Mouse (Mus musculus) bone marrow macrophage, adult 2 months (primary cell): ENCODE results near the gene Tsc22d3. TPM values are rescaled to one million over a fixed set of nuclear protein-coding genes. Genes with fewer than 3 reads are reported as not detected.

Experiments
- H3K27ac ChIP-seq: 2 replicates; pipeline ENCODE4 v1.5.1; 2012; ENCODE audit warnings: low read depth, low read length; ENCODE audit not compliant: insufficient read depth
- H3K4me1 ChIP-seq: 2 replicates; pipeline ENCODE4 v1.6.1; 2012; ENCODE audit warnings: low read length; ENCODE audit not compliant: control insufficient read depth, insufficient read depth
- H3K4me3 ChIP-seq: 2 replicates; pipeline ENCODE4 v1.5.1; 2012; ENCODE audit warnings: mild to moderate bottlenecking, low read length, moderate library complexity; ENCODE audit not compliant: insufficient read depth
- CTCF ChIP-seq: IDR thresholded peaks from 2 replicates; pipeline ENCODE4 v1.5.1; 2012; ENCODE audit warnings: low read depth, mild to moderate bottlenecking, low read length, moderate library complexity
- POLR2A ChIP-seq: IDR thresholded peaks from 2 replicates; pipeline ENCODE4 v1.6.1; 2012; ENCODE audit warnings: mild to moderate bottlenecking, low read depth, low read length, borderline replicate concordance
- polyA plus RNA-seq: library from polyadenylated mRNA; stranded (reverse); fragments of >200 nt; gene quantifications from 2 replicates; pipeline ENCODE4 v1.2.4, GENCODE M21; 2012; ENCODE audit not compliant: missing spikeins, insufficient read depth, insufficient read length

The Tsc22d3 gene
- polyA plus RNA-seq, 1 experiment = 118 TPM

DNA sequence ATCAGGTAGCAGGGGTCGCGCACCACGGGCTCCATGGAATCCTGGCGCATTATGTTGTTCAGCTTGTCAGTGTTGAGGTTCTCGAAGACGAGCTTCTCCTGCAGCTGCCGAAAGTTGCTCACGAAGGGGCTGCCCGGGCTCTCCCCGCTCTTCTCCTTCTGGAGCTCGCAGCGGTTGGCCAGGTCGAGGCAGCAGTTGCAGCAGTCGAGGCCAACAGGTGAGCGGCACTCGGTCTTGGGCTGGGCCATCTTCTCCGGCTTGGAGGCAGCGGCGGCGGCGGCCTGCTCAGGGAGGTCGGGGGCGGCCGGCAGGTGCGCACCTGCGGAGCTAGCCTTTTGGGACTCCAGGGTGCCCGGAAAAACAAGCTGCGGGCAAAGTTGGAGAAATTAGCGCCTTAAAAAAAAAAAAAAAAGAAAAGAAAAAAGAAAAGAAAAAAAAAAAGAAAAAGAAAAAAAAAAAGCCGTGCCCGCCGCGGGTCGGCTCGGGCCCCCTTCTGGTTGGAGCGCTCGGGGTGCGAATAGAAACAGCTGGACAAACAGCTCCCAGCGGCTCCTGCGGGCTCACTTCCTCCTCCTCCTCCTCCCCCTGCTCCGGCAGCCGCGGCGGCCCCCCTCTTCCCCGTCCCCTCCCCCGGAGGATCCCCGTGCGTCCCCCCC lies 2.1 kb downstream of the Tsc22d3 start:
- TF ChIP-seq CTCF (no peak), POLR2A (no peak)
- peak overlapping the region; percentile 54 for H3K4me3 ChIP-seq
- H3K27ac ChIP-seq = no peak overlapping the region
- peaks cover 6% of the 10 kb centered on the region for H3K4me1 ChIP-seq

DNA sequence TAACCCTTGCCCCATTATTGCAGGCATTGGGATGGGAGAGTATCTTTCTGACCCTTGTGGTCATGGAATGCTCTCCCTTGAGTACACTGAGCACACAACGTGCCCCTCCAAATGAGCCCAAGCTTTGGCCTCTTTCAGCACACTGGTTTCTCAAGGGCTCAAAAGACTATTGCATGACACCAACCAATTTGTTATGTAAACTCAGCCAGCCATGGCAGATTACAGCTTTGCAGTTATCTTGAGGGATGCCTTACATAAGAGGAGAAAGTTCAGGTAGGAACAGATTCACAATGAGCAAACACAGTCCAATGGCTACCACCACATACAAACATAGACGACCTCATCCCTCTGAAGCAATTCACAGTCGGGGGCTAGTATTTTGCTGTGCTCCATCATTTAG lies 9.3 kb downstream of the Tsc22d3 start:
- Histone ChIP-seq H3K4me1 (no peaks in the 10 kb centered on the region), H3K4me3 (no peak overlapping the region), H3K27ac (no peak overlapping the region)
- no peak for TF ChIP-seq POLR2A
- no peak for TF ChIP-seq CTCF

DNA sequence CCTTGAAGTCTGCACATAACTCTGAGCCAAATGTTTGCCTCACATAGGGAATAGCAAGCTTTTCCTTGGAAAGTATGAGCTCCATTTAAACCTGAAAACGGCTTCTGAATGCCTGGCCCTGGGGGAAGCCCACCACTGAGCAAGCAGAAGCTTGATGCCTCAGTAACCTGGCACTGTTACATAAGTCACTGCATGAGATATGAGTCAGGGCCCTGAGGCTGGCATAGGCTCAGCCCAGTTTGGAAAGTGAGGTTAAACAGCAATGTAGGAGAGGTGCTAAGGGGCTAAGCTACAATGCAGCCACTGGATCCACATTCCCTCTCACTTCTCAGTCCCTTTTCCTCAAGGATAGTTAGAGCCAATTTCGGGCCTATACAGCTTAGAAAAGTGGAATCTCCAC lies 10.3 kb downstream of the Tsc22d3 start:
- no peak for TF ChIP-seq CTCF
- no peak for TF ChIP-seq POLR2A
- H3K4me1 ChIP-seq = no peaks in the 10 kb centered on the region
- H3K4me3 ChIP-seq = no peak overlapping the region
- H3K27ac ChIP-seq = no peak overlapping the region

DNA sequence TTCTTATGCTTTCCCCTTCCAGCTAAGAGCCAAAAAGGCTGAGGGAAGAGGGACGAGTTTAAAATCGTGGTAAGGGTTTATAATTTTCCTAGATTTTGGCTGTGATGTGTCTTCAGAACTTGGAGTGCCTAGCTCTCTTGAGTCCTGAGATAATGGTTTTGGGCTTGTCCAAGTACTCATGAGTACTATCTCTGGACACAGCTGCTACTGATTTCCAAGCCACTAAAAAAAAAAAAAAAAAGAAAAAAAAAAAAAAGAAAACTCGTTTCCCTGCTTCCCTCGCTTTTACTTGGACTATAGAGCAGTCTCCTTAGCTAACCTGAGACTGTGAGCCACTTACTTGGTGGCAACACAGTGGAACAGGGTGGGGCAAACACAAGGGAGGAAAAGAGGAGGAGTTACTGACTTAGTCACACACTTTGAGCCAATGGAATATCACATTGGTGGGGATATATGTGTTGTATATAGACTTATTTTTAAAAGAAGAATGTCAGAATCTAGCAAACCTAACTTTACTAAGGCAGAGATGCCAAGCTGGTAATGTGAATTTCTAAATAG lies 11.2 kb downstream of the Tsc22d3 start:
- H3K4me1 ChIP-seq = no peaks in the 10 kb centered on the region
- TF ChIP-seq POLR2A (no peak), CTCF (no peak)
- H3K4me3 ChIP-seq = no peak overlapping the region
- H3K27ac ChIP-seq = no peak overlapping the region

DNA sequence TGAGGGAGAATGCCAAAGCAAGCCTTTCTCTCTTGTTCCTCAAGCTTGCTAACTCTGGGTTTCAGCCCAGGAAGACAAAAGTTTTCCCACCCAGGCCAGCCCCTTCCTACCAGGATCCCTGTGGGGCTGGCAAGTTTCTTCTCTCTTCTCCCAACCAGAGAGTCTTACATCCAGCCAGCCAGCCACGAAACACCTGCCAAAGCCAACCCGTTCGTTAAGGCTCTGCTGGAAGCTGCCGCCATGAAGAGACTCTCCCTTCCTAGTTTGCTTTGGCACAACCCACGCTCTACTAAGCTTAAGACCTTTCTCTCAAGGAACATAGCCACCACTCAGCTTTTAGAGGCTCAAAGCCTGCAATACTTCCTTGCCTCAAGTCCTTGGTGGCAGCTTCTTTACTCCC lies 11.9 kb downstream of the Tsc22d3 start:
- Histone ChIP-seq H3K4me1 (no peaks in the 10 kb centered on the region), H3K4me3 (no peak overlapping the region), H3K27ac (no peak overlapping the region)
- TF ChIP-seq POLR2A (no peak), CTCF (no peak)

DNA sequence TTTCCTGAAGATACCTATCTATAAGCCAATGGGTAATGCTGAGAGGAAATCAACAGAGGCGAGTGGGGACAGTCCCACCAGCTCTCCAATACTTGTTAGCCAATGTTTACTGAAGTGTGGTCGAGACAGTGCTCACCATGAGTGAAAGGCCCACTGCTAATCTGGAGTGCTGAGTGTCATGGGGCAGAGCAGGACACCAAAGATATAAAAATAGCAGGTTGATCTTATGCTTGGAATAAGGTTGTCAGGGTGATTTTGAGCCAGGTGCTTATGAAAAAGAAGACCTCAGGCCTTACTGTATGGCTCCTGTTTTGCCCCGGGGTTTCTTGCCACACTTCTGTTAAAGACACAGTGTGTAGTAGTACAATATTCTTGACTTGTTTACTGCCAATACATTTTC lies 20.0 kb downstream of the Tsc22d3 start:
- Histone ChIP-seq H3K4me3 (no peak overlapping the region), H3K27ac (no peak overlapping the region), H3K4me1 (no peaks in the 10 kb centered on the region)
- no peak for TF ChIP-seq POLR2A
- no peak for TF ChIP-seq CTCF

DNA sequence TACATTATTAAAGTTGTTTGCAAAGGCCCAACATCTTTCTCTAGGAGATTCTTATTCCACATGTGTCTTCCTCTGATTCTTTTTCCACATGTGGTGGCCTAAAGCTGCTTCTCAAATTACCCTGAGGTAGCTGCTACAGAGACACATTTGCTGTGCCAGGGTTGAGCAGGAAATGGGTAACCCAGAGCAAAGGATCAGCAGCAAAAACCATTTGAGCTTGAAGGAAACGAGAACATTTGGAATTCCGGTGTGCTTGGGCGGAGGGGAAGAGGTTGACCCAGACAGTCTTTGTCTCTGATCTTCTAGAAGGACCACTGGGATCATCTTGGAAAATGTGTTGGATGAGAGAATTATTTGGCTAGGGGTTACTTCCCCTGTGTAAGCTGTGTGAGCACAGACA lies 24.8 kb downstream of the Tsc22d3 start:
- TF ChIP-seq CTCF = no peak
- no peak for TF ChIP-seq POLR2A
- H3K4me1 ChIP-seq = no peaks in the 10 kb centered on the region
- H3K4me3 ChIP-seq = no peak overlapping the region
- H3K27ac ChIP-seq = no peak overlapping the region

DNA sequence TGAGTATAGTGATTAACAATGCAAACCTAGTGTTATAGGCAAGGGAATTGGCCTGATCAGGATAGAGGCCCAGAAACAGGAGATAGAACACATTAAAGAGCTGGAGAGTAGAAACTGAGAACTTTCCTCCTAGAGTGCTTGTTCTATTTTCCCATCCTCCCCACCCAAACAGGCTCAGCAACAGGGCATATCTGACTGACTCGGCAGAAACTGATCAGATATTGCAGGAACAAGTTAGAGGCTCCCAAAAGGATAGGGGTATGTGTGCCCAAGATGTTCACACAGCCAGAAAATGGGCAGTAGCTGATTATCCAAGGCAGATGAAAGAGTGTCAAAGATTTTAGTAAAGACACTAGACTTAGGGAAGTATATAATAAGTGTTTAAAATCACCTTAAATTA lies 25.3 kb downstream of the Tsc22d3 start:
- H3K27ac ChIP-seq = no peak overlapping the region
- H3K4me3 ChIP-seq = no peak overlapping the region
- H3K4me1 ChIP-seq = no peaks in the 10 kb centered on the region
- TF ChIP-seq CTCF = no peak
- TF ChIP-seq POLR2A = no peak

DNA sequence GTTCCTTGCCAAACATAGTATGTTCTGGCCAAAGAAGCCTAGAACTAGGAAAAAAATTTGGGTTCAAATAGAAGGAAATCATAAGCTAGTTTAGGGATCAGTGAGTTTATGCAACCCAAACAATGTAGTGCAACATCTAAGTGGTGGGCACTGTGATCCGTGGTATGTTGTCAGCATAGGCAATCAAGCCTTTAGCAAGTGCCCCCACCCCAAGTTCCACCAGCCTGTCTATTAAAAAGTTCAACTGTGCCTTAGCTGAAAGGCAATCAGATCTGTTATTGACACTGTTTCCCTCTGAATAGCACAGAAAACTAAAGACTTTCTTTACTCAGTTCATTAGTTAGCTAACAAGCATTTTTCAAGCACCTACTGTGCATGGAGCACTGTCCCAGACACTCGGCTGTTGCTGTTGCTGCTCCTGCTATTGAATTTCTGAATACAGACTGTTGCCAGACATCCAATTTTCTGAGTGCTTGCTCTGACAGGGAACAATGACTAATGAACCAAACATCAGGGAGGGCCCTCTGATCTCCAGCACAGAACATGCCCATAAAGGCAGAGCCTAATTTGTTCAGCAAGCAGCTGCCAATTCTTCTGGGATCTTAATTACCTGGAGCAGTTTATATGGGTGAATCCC lies 27.6 kb downstream of the Tsc22d3 start:
- H3K4me3 ChIP-seq = no peak overlapping the region
- peaks cover 6% of the 10 kb centered on the region for H3K4me1 ChIP-seq
- TF ChIP-seq CTCF (no peak), POLR2A (no peak)
- no peak overlapping the region for H3K27ac ChIP-seq

DNA sequence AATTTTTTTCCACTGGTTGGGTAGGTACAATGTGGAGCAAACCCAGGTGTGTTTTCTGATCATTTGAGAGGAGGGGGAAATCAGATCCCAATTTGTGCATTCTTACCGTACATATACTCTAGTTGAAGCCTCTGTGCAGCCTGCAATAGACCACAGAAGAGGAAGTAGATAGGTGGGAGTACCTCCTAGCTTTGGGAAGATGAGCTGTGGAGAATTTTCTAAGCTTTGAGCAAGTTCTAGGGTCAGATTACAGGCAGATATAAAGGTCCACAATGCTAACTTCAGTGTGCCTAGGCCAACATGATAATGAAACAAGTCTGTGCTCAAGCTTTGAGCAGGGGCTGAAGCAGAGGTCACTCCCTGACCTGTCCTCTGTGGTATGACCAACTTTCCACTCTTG lies 30.9 kb downstream of the Tsc22d3 start:
- Histone ChIP-seq H3K4me3 (no peak overlapping the region), H3K4me1 (peaks cover 11% of the 10 kb centered on the region), H3K27ac (no peak overlapping the region)
- no peak for TF ChIP-seq CTCF
- TF ChIP-seq POLR2A = no peak
